Mouse (Mus musculus): ENCODE results near the gene Prkar1a. TPM values are rescaled to one million over a fixed set of nuclear protein-coding genes. Genes with fewer than 3 reads are reported as not detected.

The Prkar1a gene
- polyA plus RNA-seq, 1 experiment from 2014 or later, result 109 TPM

DNA sequence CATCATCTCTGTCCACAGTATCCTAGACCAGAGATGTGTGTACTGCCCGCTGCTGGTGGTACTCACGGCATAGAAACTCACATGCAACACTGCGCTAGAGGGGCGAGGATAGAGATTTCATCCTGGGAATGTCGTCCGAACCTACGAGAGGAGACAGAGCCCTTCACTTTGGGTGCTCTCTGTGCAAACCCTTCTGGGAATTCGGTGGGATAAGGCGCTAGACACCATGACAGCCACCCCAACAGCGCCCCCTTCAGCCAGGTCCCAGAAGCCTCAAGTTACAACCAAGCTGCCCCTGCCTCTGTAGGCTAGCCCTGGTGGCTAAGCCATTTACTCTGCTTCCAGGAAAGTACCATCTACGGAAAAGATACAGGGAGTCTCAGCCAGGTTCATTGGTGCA, 25.3 kb downstream of the Prkar1a start:
- peaks cover 6% of the 10 kb centered on the region for H3K36me3 ChIP-seq (ENCODE audit: control insufficient read depth, insufficient read depth)
- WGBS (ENCODE audit: insufficient replicate concordance), result 66% methylated on average over 11 of the region's 11 CpGs
- H3K9me3 ChIP-seq (replicated peaks; ENCODE audit: control insufficient read depth, low read length), result no peaks in the 10 kb centered on the region
- no peak overlapping the region for H3K27ac ChIP-seq (ENCODE audit: low read length)
- H3K4me2 ChIP-seq (ENCODE audit: low read depth, low read length), result no peak overlapping the region
- ATAC-seq (ENCODE audit: low read depth), result no peak
- no peaks in the 10 kb centered on the region for H3K4me1 ChIP-seq (ENCODE audit: control insufficient read depth, low read depth, low read length)
- H3K27me3 ChIP-seq (ENCODE audit: control insufficient read depth, insufficient read depth, low read depth, low read length), result no peaks in the 10 kb centered on the region
- H3K4me3 ChIP-seq (ENCODE audit: low read depth, low read length), result no peak overlapping the region
- no peak overlapping the region for H3K9ac ChIP-seq (ENCODE audit: low read depth, low read length)

DNA sequence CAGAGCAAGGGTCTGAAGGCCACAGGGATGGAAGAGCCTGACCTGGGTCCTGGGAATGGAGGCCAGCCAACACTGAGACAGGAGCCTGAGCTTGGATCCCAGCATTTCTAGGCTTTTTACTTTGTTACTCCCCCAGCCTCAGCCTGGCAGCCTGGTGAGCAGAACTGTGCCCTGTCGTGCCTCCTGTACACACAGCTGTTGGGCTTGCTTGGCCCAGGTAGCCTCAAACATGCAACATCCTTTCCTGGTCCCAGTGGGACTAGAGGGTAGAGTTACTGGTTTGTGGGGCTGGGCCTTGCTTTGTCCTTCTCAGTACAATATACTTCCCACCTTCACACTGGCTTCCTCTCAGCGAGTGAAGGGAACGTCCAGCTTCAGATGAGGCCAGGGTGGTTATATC, 26.0 kb downstream of the Prkar1a start:
- WGBS (ENCODE audit: insufficient replicate concordance), result 74% methylated on average over 3 of the region's 3 CpGs
- no peak for ATAC-seq (ENCODE audit: low read depth)

DNA sequence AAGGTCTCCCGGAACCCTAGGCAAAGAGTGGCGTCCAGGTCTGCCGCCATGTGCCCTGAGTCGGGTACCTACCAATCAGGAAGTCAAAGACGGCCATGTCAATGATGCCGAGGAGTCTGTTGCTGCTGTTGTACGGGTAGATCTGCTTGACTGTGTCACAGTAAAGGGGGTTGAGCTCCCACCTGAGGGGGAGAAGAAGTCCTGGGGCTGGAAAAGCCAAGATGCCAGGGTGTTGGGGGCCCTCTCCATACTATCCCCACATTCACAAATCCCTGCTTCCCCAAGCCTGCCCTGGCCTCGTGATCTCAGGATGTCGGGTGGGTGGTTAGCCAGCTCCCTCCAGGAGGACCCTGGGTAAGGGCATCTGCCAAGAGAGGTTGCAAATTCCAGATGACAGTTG, 26.6 kb downstream of the Prkar1a start:
- Histone ChIP-seq H3K27ac (ENCODE audit: low read length) (no peak overlapping the region), H3K27me3 (ENCODE audit: control insufficient read depth, insufficient read depth, low read depth, low read length) (no peaks in the 10 kb centered on the region), H3K4me2 (ENCODE audit: low read depth, low read length) (no peak overlapping the region), H3K4me1 (ENCODE audit: control insufficient read depth, low read depth, low read length) (no peaks in the 10 kb centered on the region), H3K9ac (ENCODE audit: low read depth, low read length) (no peak overlapping the region), H3K4me3 (ENCODE audit: low read depth, low read length) (no peak overlapping the region), H3K9me3 (replicated peaks; ENCODE audit: control insufficient read depth, low read length) (no peaks in the 10 kb centered on the region), H3K36me3 (ENCODE audit: control insufficient read depth, insufficient read depth) (no peaks in the 10 kb centered on the region)
- ATAC-seq (ENCODE audit: low read depth), result no peak
- WGBS (ENCODE audit: insufficient replicate concordance), result 62% methylated on average over 9 of the region's 9 CpGs

More for the DNA sequence above, 26.0 kb downstream of the Prkar1a start:
- no peaks in the 10 kb centered on the region for H3K9me3 ChIP-seq (replicated peaks; ENCODE audit: control insufficient read depth, low read length)
- H3K27me3 ChIP-seq (ENCODE audit: control insufficient read depth, insufficient read depth, low read depth, low read length), result no peaks in the 10 kb centered on the region
- H3K4me1 ChIP-seq (ENCODE audit: control insufficient read depth, low read depth, low read length), result no peaks in the 10 kb centered on the region
- no peak overlapping the region for H3K4me2 ChIP-seq (ENCODE audit: low read depth, low read length)
- no peak overlapping the region for H3K9ac ChIP-seq (ENCODE audit: low read depth, low read length)
- H3K4me3 ChIP-seq (ENCODE audit: low read depth, low read length), result no peak overlapping the region
- H3K36me3 ChIP-seq (ENCODE audit: control insufficient read depth, insufficient read depth), result peaks cover under 1% of the 10 kb centered on the region
- no peak overlapping the region for H3K27ac ChIP-seq (ENCODE audit: low read length)

DNA sequence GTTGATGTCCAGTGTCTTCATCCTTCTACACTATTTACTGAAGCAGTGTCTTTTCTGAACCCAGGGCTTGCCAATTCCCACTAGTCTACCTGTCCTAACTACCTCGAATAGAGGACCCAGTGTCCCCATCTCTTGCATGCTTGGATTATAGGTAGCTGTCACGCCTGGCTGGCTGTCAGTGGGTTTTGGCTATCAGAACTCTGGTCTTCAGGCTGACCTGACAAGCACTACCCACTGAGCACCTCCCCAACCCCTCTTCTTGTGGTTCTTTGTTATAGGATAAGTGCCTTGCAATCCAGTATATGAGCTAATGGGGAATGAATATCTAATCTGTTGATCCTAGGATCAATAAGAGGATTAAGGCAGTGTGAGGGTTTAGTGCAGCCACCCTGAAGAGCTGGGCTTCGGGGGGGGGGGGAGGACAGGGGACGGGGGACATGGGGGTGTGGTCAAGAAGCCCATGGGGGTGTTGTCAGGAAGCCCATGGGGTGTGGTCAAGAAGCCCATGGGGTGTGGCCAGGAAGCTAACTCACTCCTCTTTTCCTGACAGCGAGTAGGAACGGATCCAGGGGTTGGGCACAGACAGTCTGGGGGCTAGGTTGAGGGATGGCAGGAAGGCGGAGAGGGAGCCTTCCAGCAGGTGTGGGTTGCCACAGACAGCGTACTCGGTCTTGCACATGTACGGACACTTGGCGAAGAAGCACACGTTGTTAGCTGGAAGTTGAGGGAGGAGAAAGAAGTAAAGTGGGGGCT, 27.6 kb downstream of the Prkar1a start:
- WGBS (ENCODE audit: insufficient replicate concordance), result 62% methylated on average over 10 of the region's 12 CpGs
- no peak overlapping the region for H3K9ac ChIP-seq (ENCODE audit: low read depth, low read length)
- no peak overlapping the region for H3K4me3 ChIP-seq (ENCODE audit: low read depth, low read length)
- no peak for ATAC-seq (ENCODE audit: low read depth)
- no peak overlapping the region for H3K27ac ChIP-seq (ENCODE audit: low read length)
- no peaks in the 10 kb centered on the region for H3K27me3 ChIP-seq (ENCODE audit: control insufficient read depth, insufficient read depth, low read depth, low read length)
- H3K4me2 ChIP-seq (ENCODE audit: low read depth, low read length), result no peak overlapping the region
- H3K4me1 ChIP-seq (ENCODE audit: control insufficient read depth, low read depth, low read length), result no peaks in the 10 kb centered on the region
- no peaks in the 10 kb centered on the region for H3K9me3 ChIP-seq (replicated peaks; ENCODE audit: control insufficient read depth, low read length)
- no peaks in the 10 kb centered on the region for H3K36me3 ChIP-seq (ENCODE audit: control insufficient read depth, insufficient read depth)

DNA sequence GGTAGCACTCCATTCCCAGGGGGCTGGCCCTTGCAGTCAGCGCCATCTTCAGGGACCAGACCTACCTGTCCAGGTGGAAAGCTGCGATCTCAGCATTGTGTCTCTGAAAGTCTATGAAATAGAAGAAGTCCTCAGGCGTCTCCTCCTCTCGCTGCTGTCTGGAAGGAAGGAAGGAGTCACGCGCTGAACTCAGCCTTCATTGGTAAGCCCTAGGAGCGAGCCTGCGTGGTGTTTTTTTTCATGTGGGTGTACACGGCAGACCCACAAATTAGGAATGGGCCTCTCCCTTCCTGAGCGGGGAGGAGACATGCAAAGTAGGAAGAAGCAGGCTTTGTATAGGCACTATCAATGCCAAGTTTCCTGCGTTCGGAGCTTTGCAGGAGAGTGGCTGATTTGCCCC, 29.1 kb downstream of the Prkar1a start:
- no peak overlapping the region for H3K4me2 ChIP-seq (ENCODE audit: low read depth, low read length)
- no peaks in the 10 kb centered on the region for H3K4me1 ChIP-seq (ENCODE audit: control insufficient read depth, low read depth, low read length)
- H3K36me3 ChIP-seq (ENCODE audit: control insufficient read depth, insufficient read depth), result no peaks in the 10 kb centered on the region
- H3K27ac ChIP-seq (ENCODE audit: low read length), result no peak overlapping the region
- no peaks in the 10 kb centered on the region for H3K27me3 ChIP-seq (ENCODE audit: control insufficient read depth, insufficient read depth, low read depth, low read length)
- H3K9ac ChIP-seq (ENCODE audit: low read depth, low read length), result no peak overlapping the region
- no peak overlapping the region for H3K4me3 ChIP-seq (ENCODE audit: low read depth, low read length)
- WGBS (ENCODE audit: insufficient replicate concordance), result 52% methylated on average over 12 of the region's 12 CpGs
- H3K9me3 ChIP-seq (replicated peaks; ENCODE audit: control insufficient read depth, low read length), result no peaks in the 10 kb centered on the region
- ATAC-seq (ENCODE audit: low read depth), result no peak

DNA sequence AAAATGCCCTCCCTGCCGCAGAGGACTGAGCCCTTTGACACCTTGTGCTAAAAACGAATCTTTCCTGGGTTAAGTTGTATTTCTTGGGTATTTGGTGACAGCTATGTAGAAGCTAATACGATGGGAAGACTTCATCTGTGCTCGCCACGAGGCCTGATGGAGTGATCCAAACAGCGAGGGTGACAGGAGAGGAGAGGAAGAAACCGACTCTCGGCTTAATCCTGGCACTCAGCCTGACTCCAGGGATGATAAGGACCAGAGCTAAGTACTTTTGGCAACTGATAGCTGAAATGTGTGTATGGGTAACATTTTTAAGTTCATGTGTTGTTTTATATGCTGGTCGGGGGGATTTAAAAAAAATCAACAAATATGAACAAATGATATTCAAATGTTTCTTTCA, 31.7 kb downstream of the Prkar1a start:
- WGBS (ENCODE audit: insufficient replicate concordance), result 50% methylated on average over 9 of the region's 9 CpGs
- no peaks in the 10 kb centered on the region for H3K27me3 ChIP-seq (ENCODE audit: control insufficient read depth, insufficient read depth, low read depth, low read length)
- no peak overlapping the region for H3K9ac ChIP-seq (ENCODE audit: low read depth, low read length)
- H3K9me3 ChIP-seq (replicated peaks; ENCODE audit: control insufficient read depth, low read length), result no peaks in the 10 kb centered on the region
- no peaks in the 10 kb centered on the region for H3K36me3 ChIP-seq (ENCODE audit: control insufficient read depth, insufficient read depth)
- no peak for ATAC-seq (ENCODE audit: low read depth)
- H3K4me1 ChIP-seq (ENCODE audit: control insufficient read depth, low read depth, low read length), result no peaks in the 10 kb centered on the region
- H3K4me3 ChIP-seq (ENCODE audit: low read depth, low read length), result no peak overlapping the region
- no peak overlapping the region for H3K4me2 ChIP-seq (ENCODE audit: low read depth, low read length)
- no peak overlapping the region for H3K27ac ChIP-seq (ENCODE audit: low read length)

DNA sequence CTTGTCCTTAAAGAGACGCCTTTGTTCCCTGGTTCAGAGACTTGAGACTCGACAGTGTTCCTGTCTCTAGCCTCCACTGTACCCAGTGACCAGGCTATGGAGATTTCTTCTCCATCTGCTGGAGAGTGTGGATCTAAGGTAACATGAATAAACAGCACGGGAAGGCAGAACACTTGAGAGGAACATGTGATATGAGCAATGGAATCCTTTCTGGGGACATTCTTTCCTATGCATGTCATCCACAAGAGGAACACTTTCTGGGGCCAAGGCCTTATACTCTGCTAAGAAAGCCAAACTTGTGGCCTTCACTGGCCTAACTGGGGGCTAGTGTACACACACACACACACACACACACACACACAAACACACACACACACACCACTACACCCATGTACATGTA, 32.4 kb downstream of the Prkar1a start:
- Histone ChIP-seq H3K4me2 (ENCODE audit: low read depth, low read length) (no peak overlapping the region), H3K9ac (ENCODE audit: low read depth, low read length) (no peak overlapping the region), H3K27ac (ENCODE audit: low read length) (no peak overlapping the region), H3K9me3 (replicated peaks; ENCODE audit: control insufficient read depth, low read length) (no peaks in the 10 kb centered on the region), H3K4me3 (ENCODE audit: low read depth, low read length) (no peak overlapping the region), H3K36me3 (ENCODE audit: control insufficient read depth, insufficient read depth) (no peaks in the 10 kb centered on the region), H3K4me1 (ENCODE audit: control insufficient read depth, low read depth, low read length) (no peaks in the 10 kb centered on the region), H3K27me3 (ENCODE audit: control insufficient read depth, insufficient read depth, low read depth, low read length) (no peaks in the 10 kb centered on the region)
- no peak for ATAC-seq (ENCODE audit: low read depth)
- 59% methylated on average over 3 of the region's 3 CpGs for WGBS (ENCODE audit: insufficient replicate concordance)

DNA sequence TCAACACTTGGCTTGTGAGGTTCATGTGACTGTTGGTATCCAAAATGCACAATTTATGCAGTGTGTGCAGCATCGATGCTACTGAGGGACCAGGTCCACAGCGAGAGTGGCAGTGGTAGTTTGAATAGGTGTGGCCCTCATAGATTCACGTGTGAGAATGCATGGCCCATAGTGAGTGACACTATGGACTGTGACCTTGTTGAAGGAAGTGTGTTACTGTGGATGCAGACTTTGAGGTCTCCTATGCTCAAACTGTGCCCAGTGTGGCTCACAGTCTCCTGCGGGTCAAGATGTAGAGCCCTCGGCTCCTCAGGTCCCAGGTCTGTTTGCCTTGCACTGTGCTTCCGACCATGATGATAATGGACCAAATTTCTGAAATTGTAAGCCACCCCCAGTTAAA, 33.0 kb downstream of the Prkar1a start:
- no peaks in the 10 kb centered on the region for H3K9me3 ChIP-seq (replicated peaks; ENCODE audit: control insufficient read depth, low read length)
- H3K27ac ChIP-seq (ENCODE audit: low read length), result no peak overlapping the region
- no peak overlapping the region for H3K4me3 ChIP-seq (ENCODE audit: low read depth, low read length)
- H3K27me3 ChIP-seq (ENCODE audit: control insufficient read depth, insufficient read depth, low read depth, low read length), result no peaks in the 10 kb centered on the region
- H3K4me2 ChIP-seq (ENCODE audit: low read depth, low read length), result no peak overlapping the region
- no peak for ATAC-seq (ENCODE audit: low read depth)
- no peaks in the 10 kb centered on the region for H3K36me3 ChIP-seq (ENCODE audit: control insufficient read depth, insufficient read depth)
- WGBS (ENCODE audit: insufficient replicate concordance), result 72% methylated on average over 6 of the region's 6 CpGs
- no peak overlapping the region for H3K9ac ChIP-seq (ENCODE audit: low read depth, low read length)
- H3K4me1 ChIP-seq (ENCODE audit: control insufficient read depth, low read depth, low read length), result no peaks in the 10 kb centered on the region

DNA sequence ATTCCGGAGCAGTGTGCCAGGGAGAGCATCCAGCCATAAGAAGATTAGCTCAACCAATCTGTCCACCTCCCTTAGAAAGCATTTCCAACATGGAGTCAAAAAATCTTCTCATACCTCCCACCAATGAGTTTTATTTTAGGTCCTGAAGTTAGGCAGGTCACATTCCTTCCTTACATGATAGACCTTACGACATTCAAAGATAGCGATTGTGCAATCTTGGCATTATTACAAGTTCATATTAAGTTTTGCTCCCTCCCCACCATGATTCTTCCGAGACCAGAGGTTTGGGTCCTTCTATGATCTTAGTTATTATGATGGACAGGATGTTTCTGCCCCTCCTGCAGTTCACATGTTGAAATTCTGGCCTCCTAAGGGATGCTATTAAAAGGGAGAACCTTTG, 40.3 kb downstream of the Prkar1a start:
- Histone ChIP-seq H3K27ac (ENCODE audit: low read length) (no peak overlapping the region), H3K27me3 (ENCODE audit: control insufficient read depth, insufficient read depth, low read depth, low read length) (no peaks in the 10 kb centered on the region), H3K36me3 (ENCODE audit: control insufficient read depth, insufficient read depth) (no peaks in the 10 kb centered on the region), H3K9ac (ENCODE audit: low read depth, low read length) (no peak overlapping the region), H3K4me3 (ENCODE audit: low read depth, low read length) (no peak overlapping the region), H3K4me1 (ENCODE audit: control insufficient read depth, low read depth, low read length) (no peaks in the 10 kb centered on the region), H3K9me3 (replicated peaks; ENCODE audit: control insufficient read depth, low read length) (no peaks in the 10 kb centered on the region), H3K4me2 (ENCODE audit: low read depth, low read length) (no peak overlapping the region)
- 61% methylated on average over 4 of the region's 4 CpGs for WGBS (ENCODE audit: insufficient replicate concordance)
- no peak for ATAC-seq (ENCODE audit: low read depth)

Data from liver, embryonic 16.5 days (tissue).